Mouse (Mus musculus) hindbrain, embryonic 16.5 days (tissue): ENCODE results near the gene Ypel4. TPM values are rescaled to one million over a fixed set of nuclear protein-coding genes. Genes with fewer than 3 reads are reported as not detected.

ENCODE experiments used
- ATAC-seq: fragments of 200-750 bp; cut with Nextera tagmentation; 2 replicates; pipeline ENCODE4 v1.8.0; 2017; ENCODE audit warnings: moderate TSS enrichment, moderate library complexity
- H3K27ac ChIP-seq: fragments of 300-500 bp; sonication (generic); 2 replicates; pipeline ENCODE4 v1.5.1; 2014; ENCODE audit warnings: low read depth, mild to moderate bottlenecking, control low read depth, low read length, moderate library complexity
- H3K27me3 ChIP-seq: fragments of 300-500 bp; sonication (generic); replicated peaks from 2 replicates; pipeline ENCODE4 v1.6.1; 2014; ENCODE audit warnings: low read length; ENCODE audit not compliant: control insufficient read depth, insufficient read depth
- H3K36me3 ChIP-seq: fragments of 300-500 bp; sonication (generic); 2 replicates; pipeline ENCODE4 v1.6.1; 2014; ENCODE audit warnings: mild to moderate bottlenecking, low read length, moderate library complexity, mixed read lengths; ENCODE audit not compliant: control insufficient read depth, insufficient read depth
- H3K4me1 ChIP-seq: fragments of 300-500 bp; sonication (generic); 2 replicates; pipeline ENCODE4 v1.6.1; 2014; ENCODE audit warnings: low read depth, low read length; ENCODE audit not compliant: control insufficient read depth, insufficient read depth
- H3K4me2 ChIP-seq: fragments of 300-500 bp; sonication (generic); 2 replicates; pipeline ENCODE4 v1.6.1; 2014; ENCODE audit warnings: mild to moderate bottlenecking, low read length, control low read depth, moderate library complexity
- H3K4me3 ChIP-seq: fragments of 300-500 bp; sonication (generic); 2 replicates; pipeline ENCODE4 v1.5.1; 2014; ENCODE audit warnings: mild to moderate bottlenecking, low read length, control low read depth, moderate library complexity
- H3K9ac ChIP-seq: fragments of 300-500 bp; sonication (generic); 2 replicates; pipeline ENCODE4 v1.6.1; 2014; ENCODE audit warnings: low read depth, mild to moderate bottlenecking, control low read depth, low read length, moderate library complexity
- H3K9me3 ChIP-seq: fragments of 300-500 bp; sonication (generic); 2 replicates; pipeline ENCODE4 v1.6.1; 2014; ENCODE audit warnings: mild to moderate bottlenecking, low read length, moderate library complexity; ENCODE audit not compliant: control insufficient read depth
- WGBS: fragments of 180-500 bp; shearing (Covaris S2); extraction: QIAGEN DNeasy Blood & Tissue Kit; methylation state at CpG from one replicate; pipeline ENCODE4 v1.1.7; 2014; 5-methylcytosine and 5-hydroxymethylcytosine counted together
- polyA plus RNA-seq: library from polyadenylated mRNA; unstranded; fragments of >200 nt; fragmentation: Nextera tagmentation; extraction: Ambion mirVana; gene quantifications from 2 replicates; pipeline ENCODE4 v1.2.1, GENCODE M21; 2015

Ypel4 gene
- polyA plus RNA-seq, 1 experiment from 2014 or later = 16.9 TPM

DNA sequence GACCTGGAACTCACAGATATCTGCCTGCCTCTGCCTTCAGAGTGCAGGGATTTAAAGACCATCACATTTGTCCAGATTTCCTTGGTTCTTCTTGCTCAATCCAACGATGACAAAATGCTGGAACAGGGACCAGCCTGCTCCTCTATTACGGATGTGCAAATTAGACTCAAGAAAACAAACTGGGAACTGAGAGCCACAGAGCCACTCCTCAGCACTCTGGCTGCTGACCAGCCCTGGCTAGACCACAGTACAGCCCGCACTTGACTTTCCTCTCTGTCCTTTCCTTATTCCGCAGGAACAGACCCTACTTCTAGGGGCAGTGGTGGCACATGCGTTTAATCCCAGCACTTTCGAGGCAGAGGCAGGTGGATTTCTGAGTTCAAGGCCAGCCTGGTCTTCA, 36.6 kb downstream of the Ypel4 start:
- 82% methylated on average over 6 of the region's 6 CpGs for WGBS
- no peaks in the 10 kb centered on the region for H3K9me3 ChIP-seq

DNA sequence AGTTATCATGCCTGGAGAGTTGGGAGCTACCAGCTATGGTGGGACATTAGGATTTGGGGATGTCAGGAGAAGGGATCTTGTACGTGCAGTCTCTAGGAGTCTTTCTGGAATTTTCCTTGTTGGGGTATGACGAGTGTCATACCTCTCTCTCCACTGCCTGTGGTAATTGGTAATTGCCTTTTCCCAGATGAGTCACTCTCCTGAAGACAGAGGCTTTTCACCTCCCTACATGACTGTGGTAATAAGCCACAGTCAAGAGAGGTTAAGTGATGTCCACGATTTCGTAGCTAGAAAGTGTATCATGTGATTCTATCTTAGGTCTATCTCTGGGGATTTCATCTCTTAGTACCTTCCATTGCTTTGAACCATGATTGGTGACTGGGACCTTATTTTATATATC, 38.6 kb downstream of the Ypel4 start:
- Histone ChIP-seq H3K9me3 (no peaks in the 10 kb centered on the region), H3K9ac (no peak overlapping the region), H3K4me2 (no peak overlapping the region), H3K27me3 (no peaks in the 10 kb centered on the region), H3K36me3 (no peaks in the 10 kb centered on the region), H3K4me3 (no peak overlapping the region), H3K27ac (no peak overlapping the region), H3K4me1 (peaks cover 5% of the 10 kb centered on the region)
- WGBS = 91% methylated on average over 4 of the region's 4 CpGs
- no peak for ATAC-seq

More for the DNA sequence above, 36.6 kb downstream of the Ypel4 start:
- no peak overlapping the region for H3K4me2 ChIP-seq
- H3K4me1 ChIP-seq = peaks cover 5% of the 10 kb centered on the region
- H3K9ac ChIP-seq = no peak overlapping the region
- no peaks in the 10 kb centered on the region for H3K27me3 ChIP-seq
- no peak overlapping the region for H3K27ac ChIP-seq
- ATAC-seq = no peak
- no peaks in the 10 kb centered on the region for H3K36me3 ChIP-seq
- no peak overlapping the region for H3K4me3 ChIP-seq

DNA sequence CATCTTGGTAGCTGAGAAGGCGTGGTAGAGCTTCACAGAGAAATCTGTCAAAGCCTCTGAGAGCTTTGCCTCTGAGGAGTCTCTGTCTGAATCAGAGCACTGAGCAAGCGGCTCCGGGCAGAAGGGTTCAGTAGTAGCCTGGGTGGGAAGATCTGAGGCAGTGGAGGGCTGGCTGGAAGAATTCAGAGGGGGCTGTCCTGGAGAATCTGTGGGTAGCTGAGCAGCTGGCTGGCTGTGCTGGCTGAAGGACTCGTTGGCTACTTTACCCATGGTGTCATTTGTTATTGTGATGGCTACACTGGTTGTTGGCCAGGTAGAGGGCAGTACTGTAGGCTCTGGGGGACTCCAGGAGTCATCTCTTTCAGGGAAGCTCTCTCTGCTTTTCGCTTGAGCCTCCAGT, 39.3 kb downstream of the Ypel4 start:
- WGBS = 83% methylated on average over 5 of the region's 5 CpGs

DNA sequence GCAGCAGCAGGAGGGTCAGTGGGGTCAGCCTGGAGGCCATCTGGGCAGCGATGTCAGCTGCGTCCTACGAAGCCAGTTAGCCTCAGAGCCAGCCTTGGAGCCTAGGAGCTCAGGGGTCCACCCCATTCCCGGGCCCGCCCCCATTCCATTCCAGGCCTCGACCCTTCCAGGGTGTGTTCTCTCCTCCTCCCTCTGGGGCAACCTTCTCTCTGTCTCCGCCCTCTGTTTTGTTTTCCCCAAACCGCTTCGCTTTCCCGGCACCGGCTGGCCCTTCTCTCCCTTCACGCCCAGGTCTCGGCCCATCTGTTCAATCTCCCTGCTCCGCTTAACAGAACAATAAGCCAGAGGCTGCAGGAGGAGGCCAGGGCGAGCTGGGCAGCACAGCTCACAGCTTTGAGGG, 40.9 kb downstream of the Ypel4 start:
- peak overlapping the region; percentile 65 for H3K9ac ChIP-seq
- no peaks in the 10 kb centered on the region for H3K9me3 ChIP-seq
- peak; percentile 90 for ATAC-seq
- WGBS = 2% methylated on average over 15 of the region's 15 CpGs
- H3K4me2 ChIP-seq = peak overlapping the region; percentile 65
- H3K4me1 ChIP-seq = peaks cover 5% of the 10 kb centered on the region
- no peaks in the 10 kb centered on the region for H3K27me3 ChIP-seq
- H3K27ac ChIP-seq = peak overlapping the region; percentile 37; the same call in 1 of the 2 replicates
- H3K36me3 ChIP-seq = no peaks in the 10 kb centered on the region
- peak overlapping the region; percentile 31 for H3K4me3 ChIP-seq

More for the DNA sequence above, 39.3 kb downstream of the Ypel4 start:
- no peaks in the 10 kb centered on the region for H3K36me3 ChIP-seq
- no peak overlapping the region for H3K4me3 ChIP-seq
- no peaks in the 10 kb centered on the region for H3K27me3 ChIP-seq
- no peak for ATAC-seq
- H3K9ac ChIP-seq = no peak overlapping the region
- H3K4me1 ChIP-seq = peaks cover 5% of the 10 kb centered on the region
- H3K4me2 ChIP-seq = no peak overlapping the region
- H3K9me3 ChIP-seq = no peaks in the 10 kb centered on the region
- no peak overlapping the region for H3K27ac ChIP-seq

DNA sequence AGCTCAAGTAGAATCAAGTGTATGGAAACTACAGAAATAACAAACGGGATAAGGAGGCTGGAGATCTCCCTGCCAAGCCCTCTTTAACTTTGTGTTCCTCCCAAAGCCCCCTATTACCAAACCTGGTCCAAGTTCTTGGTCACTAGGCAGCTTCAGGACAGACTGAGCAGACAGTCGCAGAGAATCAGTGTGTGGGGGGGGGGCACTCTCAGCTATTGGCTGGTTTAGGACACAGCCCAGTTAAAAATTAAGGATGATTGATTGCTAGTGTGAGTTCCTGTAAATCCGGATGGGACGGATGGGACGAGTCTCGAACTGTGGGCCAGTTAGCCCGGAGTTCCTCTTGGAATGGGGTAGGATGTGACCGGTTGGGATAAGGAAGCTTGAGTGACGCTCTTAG, 41.4 kb downstream of the Ypel4 start, which contains the start of gene Serping1:
Serping1 (minus strand) TSS at position 204 of the 400 bp plus-strand sequence.
- H3K36me3 ChIP-seq = no peaks in the 10 kb centered on the region
- H3K27me3 ChIP-seq = no peaks in the 10 kb centered on the region
- 0 out of 2 replicates have a peak, but pooled peaks have one; percentile 29 for ATAC-seq
- peak within 1 kb of the TSS; percentile 31 for H3K4me3 ChIP-seq
- peak within 1 kb of the TSS; percentile 65 for H3K4me2 ChIP-seq
- WGBS = 50% methylated on average over 9 of the region's 9 CpGs
- H3K9ac ChIP-seq = peak within 1 kb of the TSS; percentile 65
- no peaks in the 10 kb centered on the region for H3K9me3 ChIP-seq
- H3K27ac ChIP-seq = peak within 1 kb of the TSS; percentile 55; the same call in 1 of the 2 replicates
- peaks cover 5% of the 10 kb centered on the region for H3K4me1 ChIP-seq

DNA sequence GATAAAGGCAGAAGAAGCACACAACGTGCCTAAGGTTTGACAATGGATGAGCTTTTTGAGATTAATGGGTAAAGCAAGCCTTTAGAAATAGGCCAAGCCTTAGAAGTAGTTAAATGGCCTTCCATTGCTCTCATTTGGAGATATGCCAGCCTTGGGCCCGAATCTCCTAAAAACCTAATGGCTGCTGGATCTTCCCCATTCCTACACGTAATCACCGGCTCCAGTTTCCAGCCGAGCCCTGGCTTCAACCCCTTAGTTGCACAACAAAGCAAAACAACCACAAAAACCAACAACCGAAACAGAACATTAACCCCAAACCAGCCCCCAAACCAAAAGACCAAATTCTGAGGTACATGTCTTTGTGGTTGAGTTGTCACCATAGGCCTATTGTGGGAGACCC, 41.8 kb downstream of the Ypel4 start:
- Histone ChIP-seq H3K9me3 (no peaks in the 10 kb centered on the region), H3K4me2 (no peak overlapping the region), H3K9ac (no peak overlapping the region), H3K36me3 (no peaks in the 10 kb centered on the region), H3K27ac (no peak overlapping the region), H3K27me3 (no peaks in the 10 kb centered on the region), H3K4me1 (peaks cover 5% of the 10 kb centered on the region), H3K4me3 (no peak overlapping the region)
- ATAC-seq = no peak
- WGBS = 65% methylated on average over 6 of the region's 6 CpGs

DNA sequence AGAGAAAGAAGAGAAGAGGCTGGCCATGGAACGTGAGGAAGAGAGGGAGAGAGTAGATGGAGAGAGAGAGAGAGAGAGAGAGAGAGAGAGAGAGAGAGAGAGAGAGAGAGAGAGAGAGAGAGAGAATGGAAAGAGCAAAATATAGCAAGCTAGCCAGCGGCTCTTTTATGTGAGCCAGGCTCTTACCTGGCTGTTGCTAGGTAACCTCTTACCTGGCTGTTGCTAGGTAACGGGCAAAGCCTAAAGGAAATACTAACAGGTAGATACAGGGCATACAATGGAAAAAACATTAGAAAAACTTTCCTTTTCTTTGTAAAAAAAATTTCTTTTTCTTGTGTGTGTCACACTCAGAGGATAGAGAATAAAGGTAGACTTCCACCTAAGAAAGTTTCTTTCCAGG, 43.8 kb downstream of the Ypel4 start:
- Histone ChIP-seq H3K4me2 (no peak overlapping the region), H3K27ac (peak overlapping the region; percentile 48), H3K36me3 (no peaks in the 10 kb centered on the region), H3K4me1 (peaks cover 5% of the 10 kb centered on the region), H3K9ac (no peak overlapping the region), H3K27me3 (no peaks in the 10 kb centered on the region), H3K4me3 (no peak overlapping the region), H3K9me3 (no peaks in the 10 kb centered on the region)
- ATAC-seq = peak; percentile 69; the same call in 1 of the 2 replicates
- WGBS = 56% methylated on average over 3 of the region's 3 CpGs

DNA sequence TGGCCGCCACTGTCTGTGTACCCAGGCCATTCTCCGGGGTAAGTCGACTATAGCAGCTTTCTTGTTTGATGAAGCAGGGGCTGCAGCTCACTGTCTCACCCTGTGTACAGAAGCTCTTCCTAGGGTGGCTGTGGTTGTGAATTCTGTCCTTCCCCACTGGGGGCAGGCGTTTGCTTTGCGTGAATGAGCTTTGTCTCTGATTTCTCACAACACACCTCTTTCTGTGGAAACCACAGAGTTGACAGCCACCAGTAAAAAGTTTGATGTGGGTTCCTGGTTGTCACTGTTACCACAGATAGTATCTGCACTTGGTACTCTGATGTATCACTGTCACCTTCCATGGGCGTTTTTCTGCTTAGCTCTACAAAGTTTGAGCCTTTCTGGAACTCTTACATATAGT, 45.4 kb downstream of the Ypel4 start:
- WGBS = 68% methylated on average over 6 of the region's 6 CpGs
- H3K4me3 ChIP-seq = no peak overlapping the region
- no peaks in the 10 kb centered on the region for H3K27me3 ChIP-seq
- no peak overlapping the region for H3K9ac ChIP-seq
- H3K27ac ChIP-seq = no peak overlapping the region
- no peak for ATAC-seq
- H3K4me2 ChIP-seq = no peak overlapping the region
- H3K9me3 ChIP-seq = no peaks in the 10 kb centered on the region
- peaks cover 5% of the 10 kb centered on the region for H3K4me1 ChIP-seq
- no peaks in the 10 kb centered on the region for H3K36me3 ChIP-seq

DNA sequence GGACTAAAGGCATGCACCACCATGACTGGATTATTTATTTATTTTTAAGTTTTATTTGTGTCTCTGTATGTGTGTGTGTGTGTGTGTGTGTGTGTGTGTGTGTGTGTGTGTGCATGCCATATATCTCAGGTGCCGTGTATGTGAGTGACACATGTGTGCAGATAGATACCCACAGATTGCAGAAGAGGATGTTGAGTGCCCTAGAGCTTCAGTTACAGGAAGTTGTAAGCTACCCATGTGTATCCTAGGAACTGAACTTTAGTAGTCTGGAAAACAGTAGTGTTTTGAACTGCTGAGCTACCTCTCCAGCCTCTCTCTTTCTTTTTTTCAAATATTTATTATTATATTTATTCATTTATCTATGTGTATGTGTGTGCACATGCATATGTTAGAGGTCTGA, 49.5 kb downstream of the Ypel4 start:
- H3K36me3 ChIP-seq = no peaks in the 10 kb centered on the region
- H3K9ac ChIP-seq = no peak overlapping the region
- no peak overlapping the region for H3K27ac ChIP-seq
- WGBS = 85% methylated on average over 1 of the region's 1 CpGs
- H3K27me3 ChIP-seq = no peaks in the 10 kb centered on the region
- no peaks in the 10 kb centered on the region for H3K9me3 ChIP-seq
- no peaks in the 10 kb centered on the region for H3K4me1 ChIP-seq
- ATAC-seq = no peak
- H3K4me2 ChIP-seq = no peak overlapping the region
- H3K4me3 ChIP-seq = no peak overlapping the region
